Mouse (Mus musculus) liver, adult 2 months (tissue): ENCODE measurements around the gene Coq5. TPM values are rescaled to one million over a fixed set of nuclear protein-coding genes. Genes with fewer than 3 reads are reported as not detected.

Source experiments
- DNase-seq: peaks from one replicate; pipeline ENCODE4 v3.0.0-alpha.2; 2011; ENCODE audit warnings: low read depth, low spot score; ENCODE audit errors: extremely low read depth
- H3K27ac ChIP-seq: fragments of 200-500 bp; replicated peaks from 2 replicates; pipeline ENCODE4 v1.5.1; 2012; ENCODE audit warnings: low read depth, mild to moderate bottlenecking, control low read depth, inconsistent platforms, low read length; ENCODE audit not compliant: insufficient read depth
- H3K27me3 ChIP-seq: fragments of 200-500 bp; 2 replicates; pipeline ENCODE4 v1.6.1; 2012; ENCODE audit warnings: mild to moderate bottlenecking, moderate library complexity, low read length, inconsistent platforms; ENCODE audit not compliant: control insufficient read depth, insufficient read depth
- H3K36me3 ChIP-seq: fragments of 200-500 bp; 2 replicates; pipeline ENCODE4 v1.6.1; 2012; ENCODE audit warnings: low read length, inconsistent platforms; ENCODE audit not compliant: control insufficient read depth, insufficient read depth
- H3K4me1 ChIP-seq: fragments of 200-500 bp; 2 replicates; pipeline ENCODE4 v1.6.1; 2011; ENCODE audit warnings: low read length; ENCODE audit not compliant: control insufficient read depth, insufficient read depth
- H3K4me3 ChIP-seq: fragments of 200-500 bp; 2 replicates; pipeline ENCODE4 v1.5.1; 2011; ENCODE audit warnings: low read depth, mild to moderate bottlenecking, control low read depth, low read length, moderate library complexity; ENCODE audit not compliant: insufficient read depth
- H3K79me2 ChIP-seq: fragments of 200-500 bp; 2 replicates; pipeline ENCODE4 v1.6.1; 2012; ENCODE audit warnings: inconsistent platforms, mild to moderate bottlenecking, low read length, moderate library complexity; ENCODE audit not compliant: control insufficient read depth, insufficient read depth
- H3K9ac ChIP-seq: fragments of 200-500 bp; 2 replicates; pipeline ENCODE4 v1.6.1; 2012; ENCODE audit warnings: low read depth, mild to moderate bottlenecking, control low read depth, inconsistent platforms, low read length
- CTCF ChIP-seq: fragments of 200-500 bp; IDR thresholded peaks from 2 replicates; pipeline ENCODE4 v1.5.1; 2011; ENCODE audit warnings: low read depth, low read length, control low read depth
- POLR2A ChIP-seq: fragments of 200-500 bp; IDR thresholded peaks from 2 replicates; pipeline ENCODE4 v1.6.1; 2011; ENCODE audit warnings: low read length, control low read depth; ENCODE audit not compliant: insufficient read depth; ENCODE audit errors: extremely low read depth
- WGBS: fragments of 180-500 bp; shearing (Covaris S2); methylation state at CpG from one replicate; pipeline ENCODE4 v1.1.7; 2018; 5-methylcytosine and 5-hydroxymethylcytosine counted together
- polyA plus RNA-seq: library from polyadenylated mRNA; depleted of rRNA; stranded (reverse); fragments of >200 nt; gene quantifications from 2 replicates; pipeline ENCODE4 v1.2.3, GENCODE M21; 2012
- total RNA-seq: library from RNA; depleted of rRNA; stranded (reverse); fragments of >200 nt; gene quantifications from 2 replicates; pipeline ENCODE4 v1.2.3, GENCODE M21; 2014

Gene Coq5
- total and polyA plus RNA-seq, 2 experiments, result 13.7 to 20.7 TPM

DNA sequence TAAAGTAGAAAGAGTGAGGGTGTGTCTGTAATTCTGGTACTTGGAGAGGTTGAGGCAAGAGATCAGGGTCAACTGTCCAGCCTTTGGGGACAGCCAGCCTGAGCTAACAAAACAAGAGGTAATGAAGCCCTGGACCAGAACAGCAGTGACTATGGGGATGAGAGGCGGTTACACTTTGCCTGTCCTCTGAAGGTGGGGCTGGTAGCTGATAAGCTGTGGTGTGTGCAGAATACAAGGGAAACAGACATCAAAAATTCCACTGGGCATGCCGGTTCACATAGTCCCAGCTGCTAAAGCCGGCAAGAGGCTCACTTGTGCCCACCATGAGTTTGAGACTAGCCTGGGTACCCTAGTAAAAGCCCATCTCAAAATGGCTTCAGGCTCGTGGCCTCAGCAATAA, 32.9 kb downstream of the Coq5 start:
- TF ChIP-seq POLR2A, result no peak
- TF ChIP-seq CTCF, result no peak
- no peaks in the 10 kb centered on the region for H3K36me3 ChIP-seq
- H3K27me3 ChIP-seq, result no peaks in the 10 kb centered on the region
- no peaks in the 10 kb centered on the region for H3K79me2 ChIP-seq
- no peaks in the 10 kb centered on the region for H3K4me1 ChIP-seq
- no peak overlapping the region for H3K27ac ChIP-seq
- no peak for DNase-seq
- WGBS, result 78% methylated on average over 4 of the region's 4 CpGs
- H3K4me3 ChIP-seq, result no peak overlapping the region
- H3K9ac ChIP-seq, result no peak overlapping the region

DNA sequence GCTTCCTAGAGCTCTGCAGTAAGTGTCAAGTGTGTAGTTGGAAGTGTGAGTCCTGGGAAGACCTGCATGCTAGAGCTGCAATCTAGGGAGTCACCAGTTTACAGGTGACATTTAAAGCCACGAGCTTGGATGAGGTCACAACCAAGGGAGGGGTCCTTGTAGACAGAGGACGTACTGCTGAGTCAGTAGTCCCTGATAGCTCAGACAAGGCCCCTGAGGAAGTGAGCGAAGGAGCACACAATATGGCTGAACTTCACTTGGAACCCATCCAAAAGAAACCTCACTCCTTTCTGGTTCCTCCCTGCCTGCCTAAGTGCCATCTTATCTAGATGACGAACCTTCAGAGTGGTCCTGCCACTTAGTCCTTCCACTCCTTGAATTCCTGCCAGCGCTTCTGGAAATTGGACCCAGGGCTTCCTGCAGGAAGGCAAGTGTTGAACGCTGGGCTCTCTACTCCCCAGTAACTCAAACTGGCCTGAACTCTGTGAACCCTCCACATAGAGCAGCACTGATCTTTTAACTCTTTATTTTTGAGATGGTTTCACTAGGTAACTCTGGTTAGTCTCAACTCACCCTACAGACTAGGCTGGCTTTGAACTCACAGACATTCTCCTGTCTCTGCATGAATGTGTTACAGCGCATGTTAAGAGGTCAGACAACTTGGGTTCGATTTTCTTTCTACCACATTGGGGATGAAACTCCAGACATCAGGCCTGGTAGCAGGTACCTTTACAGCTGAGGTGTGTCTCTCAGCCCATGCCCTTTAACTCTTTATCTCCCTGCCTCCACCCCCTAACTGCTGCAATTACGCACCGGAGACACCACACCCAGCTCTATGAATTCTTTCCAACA, 33.6 kb downstream of the Coq5 start:
- H3K4me3 ChIP-seq, result no peak overlapping the region
- no peaks in the 10 kb centered on the region for H3K79me2 ChIP-seq
- H3K9ac ChIP-seq, result no peak overlapping the region
- WGBS, result 80% methylated on average over 10 of the region's 10 CpGs
- H3K36me3 ChIP-seq, result no peaks in the 10 kb centered on the region
- H3K4me1 ChIP-seq, result no peaks in the 10 kb centered on the region
- TF ChIP-seq POLR2A (no peak), CTCF (no peak)
- H3K27me3 ChIP-seq, result no peaks in the 10 kb centered on the region
- no peak for DNase-seq
- no peak overlapping the region for H3K27ac ChIP-seq

GRCm38 (mm10) chr5:115313668-115313943, 34.1 kb downstream of the Coq5 start:
- H3K9ac ChIP-seq, result no peak overlapping the region
- no peak overlapping the region for H3K4me3 ChIP-seq
- no peaks in the 10 kb centered on the region for H3K36me3 ChIP-seq
- WGBS, result 92% methylated on average over 5 of the region's 5 CpGs
- no peaks in the 10 kb centered on the region for H3K79me2 ChIP-seq
- H3K27me3 ChIP-seq, result no peaks in the 10 kb centered on the region
- no peak overlapping the region for H3K27ac ChIP-seq
- TF ChIP-seq POLR2A (no peak), CTCF (no peak)
- H3K4me1 ChIP-seq, result no peaks in the 10 kb centered on the region
- DNase-seq, result no peak

- H3K4me3 ChIP-seq, result no peak overlapping the region
- H3K79me2 ChIP-seq, result no peaks in the 10 kb centered on the region
- TF ChIP-seq CTCF (no peak), POLR2A (no peak)
- no peaks in the 10 kb centered on the region for H3K27me3 ChIP-seq
- H3K9ac ChIP-seq, result no peak overlapping the region
- H3K36me3 ChIP-seq, result no peaks in the 10 kb centered on the region
- H3K27ac ChIP-seq, result no peak overlapping the region
- no peak for DNase-seq
- 0 out of 2 replicates have a peak, but pooled peaks cover 3% of the 10 kb centered on the region for H3K4me1 ChIP-seq
- 54% methylated on average over 14 of the region's 14 CpGs for WGBS
Observed at GRCm38 (mm10) chr5:115316968-115317644, 37.6 kb downstream of the Coq5 start.

GRCm38 (mm10) chr5:115317645-115318328, 38.3 kb downstream of the Coq5 start:
- no peak for DNase-seq
- H3K27me3 ChIP-seq, result no peaks in the 10 kb centered on the region
- no peaks in the 10 kb centered on the region for H3K36me3 ChIP-seq
- no peak for TF ChIP-seq POLR2A
- no peak for TF ChIP-seq CTCF
- H3K27ac ChIP-seq, result no peak overlapping the region
- H3K4me1 ChIP-seq, result 0 out of 2 replicates have a peak, but pooled peaks cover 3% of the 10 kb centered on the region
- H3K4me3 ChIP-seq, result no peak overlapping the region
- no peaks in the 10 kb centered on the region for H3K79me2 ChIP-seq
- WGBS, result 52% methylated on average over 10 of the region's 10 CpGs
- H3K9ac ChIP-seq, result no peak overlapping the region
